Mouse (Mus musculus) A20 (cell line): ENCODE measurements around the gene Il1f9.
"Not testable (repeated sequence)": the region's sequence is repeated elsewhere in the genome, so short reads cannot be mapped to it uniquely, and the experiment has no call there.

Experiments
- DNase-seq: peaks from one replicate; pipeline ENCODE4 v3.0.0-alpha.2; 2011; ENCODE audit warnings: low read depth, low spot score

Gene Il1f9

DNA sequence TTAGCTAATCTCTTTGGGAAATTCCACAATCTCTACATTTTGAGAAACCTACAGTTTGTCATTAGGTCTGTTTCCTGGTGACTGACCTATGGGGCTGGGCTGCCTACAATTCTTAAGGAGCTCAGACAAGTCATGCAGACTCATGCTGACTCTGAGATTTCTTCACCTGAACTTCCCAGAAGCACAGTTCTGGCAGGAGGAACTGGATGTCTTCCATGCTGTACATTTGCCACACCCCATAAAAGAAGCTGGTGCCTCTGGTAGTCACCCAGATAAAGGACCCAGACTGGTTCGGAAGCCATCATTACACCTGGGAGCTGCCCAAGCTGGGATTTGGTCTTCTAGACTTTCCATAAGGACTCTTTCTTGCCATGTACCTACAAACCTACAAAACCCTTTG lies at the start of gene Il1f9:
Gene Il1f9 (plus strand): TSS at position 301 of the 400 bp plus-strand sequence.
- DNase-seq = no peak

DNA sequence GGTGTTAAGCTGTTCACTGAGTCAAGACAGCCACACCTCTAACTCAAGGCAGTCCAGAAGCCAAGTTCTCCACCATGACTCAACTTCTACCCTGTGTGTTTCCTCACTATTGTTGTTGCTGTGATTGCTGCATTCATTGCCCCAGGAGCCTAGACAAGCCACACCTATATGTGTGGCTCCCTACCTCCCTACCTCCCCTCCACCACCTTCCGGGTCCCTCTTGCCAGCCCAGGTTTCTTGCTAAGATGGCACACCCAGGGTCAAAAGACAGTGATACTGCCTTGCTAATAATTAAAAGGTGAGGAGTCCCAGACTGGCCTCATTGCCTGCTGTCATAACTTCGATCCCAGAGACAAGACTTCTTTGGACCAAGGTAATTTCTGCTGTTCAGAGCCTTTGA lies 33.4 kb upstream of the Il1f9 start, which contains the start of gene Il1f8:
Gene Il1f8 (plus strand): TSS at position 301 of the 400 bp plus-strand sequence.
- no peak for DNase-seq

DNA sequence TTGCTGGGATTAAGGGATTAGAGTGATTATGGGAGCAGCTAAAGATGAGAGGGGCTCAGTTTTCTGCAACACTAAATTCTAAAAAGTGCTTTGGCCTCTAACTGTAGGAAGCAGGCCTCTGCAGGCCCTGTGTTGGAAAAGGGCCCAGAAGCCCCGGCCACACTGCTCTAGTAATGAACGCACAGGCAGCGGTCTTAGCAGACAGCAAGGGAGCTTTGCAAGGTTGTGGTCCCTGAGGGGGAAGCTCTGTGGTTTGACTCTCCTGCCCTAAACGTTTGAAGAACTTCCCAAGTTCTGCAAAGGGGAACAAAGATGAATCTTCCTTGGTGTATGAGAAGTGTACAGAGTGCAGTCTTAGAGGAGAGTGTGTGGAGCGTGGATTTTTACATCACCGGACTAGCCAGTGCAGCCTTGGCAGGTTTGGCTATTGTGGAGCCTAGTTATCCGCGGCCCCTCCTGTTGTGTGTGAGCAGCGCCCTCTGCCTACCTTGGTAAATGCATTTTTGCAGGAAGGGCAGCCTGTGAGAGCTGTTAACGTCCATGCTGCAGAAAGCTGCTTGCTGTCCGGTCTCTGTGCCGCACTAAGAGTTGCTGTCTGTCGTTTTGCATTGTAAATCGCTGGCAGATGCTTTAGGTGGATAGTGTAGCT lies 4.5 kb upstream of the Il1f9 start:
- not testable (repeated sequence) for DNase-seq

DNA sequence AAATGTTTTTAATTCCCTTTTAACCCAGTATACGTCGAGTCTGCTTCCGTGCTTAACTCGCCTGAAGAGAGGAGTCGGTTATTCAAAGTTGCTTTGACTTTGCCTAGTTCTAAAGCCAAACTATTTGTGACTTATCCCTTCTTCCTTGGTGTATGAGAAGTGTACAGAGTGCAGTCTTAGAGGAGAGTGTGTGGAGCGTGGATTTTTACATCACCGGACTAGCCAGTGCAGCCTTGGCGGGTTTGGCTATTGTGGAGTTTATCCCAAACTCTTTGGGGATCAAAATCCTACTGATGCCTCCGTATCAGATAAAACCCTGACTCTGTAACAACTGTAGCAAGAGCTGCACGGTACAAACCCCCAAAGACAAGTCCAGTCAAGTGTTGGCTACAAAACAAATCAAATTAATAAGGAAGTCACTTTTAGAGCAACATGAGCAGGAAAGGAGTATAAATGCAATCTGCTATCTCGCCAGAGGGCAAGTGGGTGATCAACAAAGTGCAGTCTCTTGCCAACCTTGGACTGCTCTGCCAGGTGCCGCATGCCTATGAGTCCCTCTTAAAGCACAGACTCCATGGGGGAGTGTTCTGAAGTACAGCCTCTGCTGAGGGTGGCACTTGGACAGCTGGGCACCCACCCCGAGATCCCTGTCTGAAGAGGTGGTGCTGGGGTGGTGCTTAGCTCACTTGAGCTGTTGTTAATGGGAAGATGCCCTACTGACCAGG lies 3.7 kb upstream of the Il1f9 start:
- DNase-seq = not testable (repeated sequence)

- DNase-seq = not testable (repeated sequence)
These were observed 2.2 kb upstream of the Il1f9 start for GRCm38 (mm10) chr2:24184092-24184491.

DNA sequence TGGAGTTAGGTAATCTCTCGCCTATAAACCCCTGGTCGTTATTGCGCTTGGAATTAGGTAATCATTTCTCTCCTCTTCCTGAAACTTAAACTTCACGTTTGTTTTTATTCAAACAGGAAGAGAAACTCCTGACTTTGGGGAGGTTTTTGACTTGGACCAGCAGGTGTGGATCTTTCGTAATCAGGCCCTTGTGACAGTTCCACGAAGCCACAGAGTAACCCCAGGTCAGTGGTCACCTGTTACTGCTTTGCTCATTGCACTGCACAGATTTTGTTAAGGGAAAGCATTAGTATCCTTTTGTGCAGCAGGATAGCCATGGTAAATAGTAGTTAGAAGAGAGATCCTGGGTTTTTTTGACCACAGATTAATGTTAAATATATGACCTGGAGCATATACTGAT lies 1.3 kb downstream of the Il1f9 start:
- DNase-seq = no peak

GRCm38 (mm10) chr2:24188189-24188588 lies 1.9 kb downstream of the Il1f9 start:
- DNase-seq = no peak

DNA sequence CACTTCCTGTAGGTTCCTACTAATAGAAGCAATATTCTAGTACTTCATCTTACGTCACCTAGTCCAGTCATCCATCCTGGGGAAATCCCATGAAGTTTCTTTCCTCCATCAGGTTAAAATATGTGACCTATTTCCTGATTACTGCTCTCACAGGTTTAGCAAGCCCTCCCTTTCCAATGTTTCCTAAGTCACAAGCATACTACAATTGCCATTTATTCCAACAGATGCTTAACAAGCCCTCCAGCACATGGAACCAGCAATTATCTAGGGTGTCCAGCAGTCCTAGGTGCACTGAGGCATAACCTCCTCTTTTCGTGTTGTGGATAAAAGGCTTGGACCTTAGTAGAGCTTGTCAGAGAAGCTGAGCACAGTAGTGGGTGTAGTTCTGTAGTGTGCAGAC lies 28.8 kb downstream of the Il1f9 start, which contains the start of gene Il1f6:
Gene Il1f6 (plus strand): TSS at position 301 of the 400 bp plus-strand sequence.
- DNase-seq = no peak

DNA sequence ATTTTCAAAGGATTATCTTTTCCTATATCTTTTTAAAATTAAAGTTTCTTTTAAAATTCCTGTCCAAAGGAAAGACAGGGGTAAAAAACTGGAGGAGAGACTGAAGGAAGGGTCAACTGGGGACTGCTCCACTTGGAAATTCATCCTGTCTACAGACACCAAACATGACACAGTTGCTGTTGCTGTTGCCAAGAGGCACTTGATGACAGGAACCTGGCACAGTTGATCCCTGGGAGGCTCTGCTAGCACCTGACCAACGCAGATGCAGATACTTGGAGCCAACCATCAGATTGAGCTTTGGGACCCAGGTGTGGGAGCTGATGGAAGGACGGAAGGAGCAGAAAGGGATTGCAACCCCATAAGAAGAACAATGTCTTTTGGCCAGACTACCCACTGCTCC lies 40.9 kb downstream of the Il1f9 start:
- DNase-seq = no peak
